Mouse (Mus musculus) lung, postnatal 0 days (tissue): ENCODE results near the gene Gm49486. TPM values are rescaled to one million over a fixed set of nuclear protein-coding genes. Genes with fewer than 3 reads are reported as not detected.

Source experiments
- ATAC-seq: fragments of 200-750 bp; cut with Nextera tagmentation; 2 replicates; pipeline ENCODE4 v1.8.0; 2017; ENCODE audit warnings: moderate library complexity
- DNase-seq: peaks from one replicate; pipeline ENCODE4 v3.0.0-alpha.2; 2016; ENCODE audit warnings: low spot score
- H3K27ac ChIP-seq: fragments of 300-500 bp; sonication (generic); 2 replicates; pipeline ENCODE4 v1.5.1; 2014; ENCODE audit warnings: antibody characterized with exemption, mild to moderate bottlenecking, low read length, mixed read lengths
- H3K27me3 ChIP-seq: fragments of 300-500 bp; sonication (generic); replicated peaks from 2 replicates; pipeline ENCODE4 v1.6.1; 2014; ENCODE audit warnings: low read length, mixed read lengths; ENCODE audit not compliant: insufficient read depth
- H3K36me3 ChIP-seq: fragments of 300-500 bp; sonication (generic); 2 replicates; pipeline ENCODE4 v1.6.1; 2014; ENCODE audit warnings: low read length, mixed read lengths; ENCODE audit not compliant: insufficient read depth
- H3K4me1 ChIP-seq: fragments of 300-500 bp; sonication (generic); 2 replicates; pipeline ENCODE4 v1.6.1; 2014; ENCODE audit warnings: antibody characterized with exemption, low read depth, low read length, mixed read lengths; ENCODE audit not compliant: insufficient read depth
- H3K4me2 ChIP-seq: fragments of 300-500 bp; sonication (generic); replicated peaks from 2 replicates; pipeline ENCODE4 v1.6.1; 2014; ENCODE audit warnings: low read depth, mild to moderate bottlenecking, low read length, moderate library complexity, mixed read lengths
- H3K4me3 ChIP-seq: fragments of 300-500 bp; sonication (generic); 2 replicates; pipeline ENCODE4 v1.5.1; 2014; ENCODE audit warnings: low read depth, low read length
- H3K9ac ChIP-seq: fragments of 300-500 bp; sonication (generic); replicated peaks from 2 replicates; pipeline ENCODE4 v1.6.1; 2014; ENCODE audit warnings: low read depth, mild to moderate bottlenecking
- H3K9me3 ChIP-seq: fragments of 300-500 bp; sonication (generic); 2 replicates; pipeline ENCODE4 v1.6.1; 2016; ENCODE audit warnings: low read length, mixed read lengths
- EP300 ChIP-seq: IDR thresholded peaks from 2 replicates; pipeline ENCODE4 v1.6.1; 2016; ENCODE audit warnings: antibody characterized with exemption, mild to moderate bottlenecking, control low read depth
- WGBS: fragments of 180-500 bp; shearing (Covaris S2); extraction: QIAGEN DNeasy Blood & Tissue Kit; methylation state at CpG from one replicate; pipeline ENCODE4 v1.1.7; 2014; 5-methylcytosine and 5-hydroxymethylcytosine counted together
- polyA plus RNA-seq: library from polyadenylated mRNA; unstranded; fragments of >200 nt; fragmentation: Nextera tagmentation; extraction: Ambion mirVana; gene quantifications from 2 replicates; pipeline ENCODE4 v1.2.1, GENCODE M21; 2015

The Gm49486 gene
- polyA plus RNA-seq, 1 experiment from 2014 or later, result 0.16 TPM

GRCm38 (mm10) chr15:79306043-79306637, 76.9 kb downstream of the Gm49486 start:
- Histone ChIP-seq H3K4me2 (no peak overlapping the region), H3K9me3 (no peaks in the 10 kb centered on the region), H3K9ac (no peak overlapping the region), H3K4me3 (no peak overlapping the region), H3K4me1 (no peaks in the 10 kb centered on the region), H3K27ac (no peak overlapping the region), H3K36me3 (no peaks in the 10 kb centered on the region), H3K27me3 (no peaks in the 10 kb centered on the region)
- 75% methylated on average over 23 of the region's 23 CpGs for WGBS
- DNase-seq, result no peak
- no peak for ATAC-seq
- no peak for TF ChIP-seq EP300

Other genes with a start within 250 kb of the Gm49486 start
- gene H1f0, start 200.9 kb upstream of the Gm49486 start, polyA plus RNA-seq, result 263 and 311 TPM in 2 replicates
- 0.12 and 0.14 TPM in 2 replicates for gene Galr3, start 187.5 kb upstream of the Gm49486 start, polyA plus RNA-seq
- 45.4 and 48.4 TPM in 2 replicates for gene Ankrd54, start 166.5 kb upstream of the Gm49486 start, polyA plus RNA-seq
- gene Eif3l, start 154.2 kb upstream of the Gm49486 start, polyA plus RNA-seq, result 99.3 and 101 TPM in 2 replicates
- 8.4 and 9.1 TPM in 2 replicates for gene Micall1, start 120.5 kb upstream of the Gm49486 start, polyA plus RNA-seq
- 243 and 261 TPM in 2 replicates for gene Polr2f, start 88.4 kb upstream of the Gm49486 start, polyA plus RNA-seq
- 29.8 and 30.4 TPM in 2 replicates for gene 1700088E04Rik, start 88.1 kb upstream of the Gm49486 start, polyA plus RNA-seq
- gene Sox10, start 64.2 kb upstream of the Gm49486 start, polyA plus RNA-seq, result 0.11 and 0.31 TPM in 2 replicates
- 22.0 and 22.2 TPM in 2 replicates for gene Pick1, start 218 bp upstream of the Gm49486 start, polyA plus RNA-seq
- 0.07 and 0.13 TPM in 2 replicates for gene Slc16a8, start 25.4 kb downstream of the Gm49486 start, polyA plus RNA-seq
- 1.4 and 2.7 TPM in 2 replicates for gene Baiap2l2, start 56.1 kb downstream of the Gm49486 start, polyA plus RNA-seq
- 11.8 and 13.7 TPM in 2 replicates for gene Pla2g6, start 99.0 kb downstream of the Gm49486 start, polyA plus RNA-seq
- gene Maff, start 117.2 kb downstream of the Gm49486 start, polyA plus RNA-seq, result 10.6 and 10.8 TPM in 2 replicates
- 55.3 and 56.7 TPM in 2 replicates for gene Tmem184b, start 174.2 kb downstream of the Gm49486 start, polyA plus RNA-seq
- 67.2 and 72.4 TPM in 2 replicates for gene Csnk1e, start 226.2 kb downstream of the Gm49486 start, polyA plus RNA-seq